Mouse (Mus musculus) neural tube, embryonic 15.5 days (tissue): Measurements from ENCODE around the gene Cmtm4. TPM values are rescaled to one million over a fixed set of nuclear protein-coding genes. Genes with fewer than 3 reads are reported as not detected.
A peak's percentile ranks its signal among the peaks of the same experiment; 100 is the strongest.

Source experiments
- ATAC-seq: fragments of 200-750 bp; cut with Nextera tagmentation; 2 replicates; pipeline ENCODE4 v1.8.0; 2017; ENCODE audit warnings: mild to moderate bottlenecking, moderate TSS enrichment, moderate library complexity; ENCODE audit not compliant: low FRiP score
- H3K27ac ChIP-seq: fragments of 300-500 bp; sonication (generic); replicated peaks from 2 replicates; pipeline ENCODE4 v1.5.1; 2015; ENCODE audit warnings: mild to moderate bottlenecking, inconsistent platforms
- H3K27me3 ChIP-seq: fragments of 300-500 bp; sonication (generic); replicated peaks from 2 replicates; pipeline ENCODE4 v1.6.1; 2015; ENCODE audit warnings: inconsistent platforms
- H3K36me3 ChIP-seq: fragments of 300-500 bp; sonication (generic); 2 replicates; pipeline ENCODE4 v1.6.1; 2015; ENCODE audit warnings: inconsistent platforms
- H3K4me1 ChIP-seq: fragments of 300-500 bp; sonication (generic); 2 replicates; pipeline ENCODE4 v1.6.1; 2015; ENCODE audit warnings: inconsistent platforms
- H3K4me2 ChIP-seq: fragments of 300-500 bp; sonication (generic); 2 replicates; pipeline ENCODE4 v1.6.1; 2015; ENCODE audit warnings: inconsistent platforms, mild to moderate bottlenecking, moderate library complexity
- H3K4me3 ChIP-seq: fragments of 300-500 bp; sonication (generic); replicated peaks from 2 replicates; pipeline ENCODE4 v1.5.1; 2015; ENCODE audit warnings: mild to moderate bottlenecking, inconsistent platforms
- H3K9ac ChIP-seq: fragments of 300-500 bp; sonication (generic); replicated peaks from 2 replicates; pipeline ENCODE4 v1.6.1; 2015; ENCODE audit warnings: mild to moderate bottlenecking, inconsistent platforms
- H3K9me3 ChIP-seq: fragments of 300-500 bp; sonication (generic); replicated peaks from 2 replicates; pipeline ENCODE4 v1.6.1; 2016; ENCODE audit warnings: inconsistent platforms
- WGBS: fragments of 180-500 bp; shearing (Covaris S2); methylation state at CpG from one replicate; pipeline ENCODE4 v1.1.7; 2015; ENCODE audit warnings: mixed read lengths; 5-methylcytosine and 5-hydroxymethylcytosine counted together
- polyA plus RNA-seq: library from polyadenylated mRNA; unstranded; fragments of >200 nt; fragmentation: Nextera tagmentation; extraction: Ambion mirVana; gene quantifications from 2 replicates; pipeline ENCODE4 v1.2.1, GENCODE M21; 2015

Gene Cmtm4
- polyA plus RNA-seq, 1 experiment from 2014 or later, result 2.4 TPM

DNA sequence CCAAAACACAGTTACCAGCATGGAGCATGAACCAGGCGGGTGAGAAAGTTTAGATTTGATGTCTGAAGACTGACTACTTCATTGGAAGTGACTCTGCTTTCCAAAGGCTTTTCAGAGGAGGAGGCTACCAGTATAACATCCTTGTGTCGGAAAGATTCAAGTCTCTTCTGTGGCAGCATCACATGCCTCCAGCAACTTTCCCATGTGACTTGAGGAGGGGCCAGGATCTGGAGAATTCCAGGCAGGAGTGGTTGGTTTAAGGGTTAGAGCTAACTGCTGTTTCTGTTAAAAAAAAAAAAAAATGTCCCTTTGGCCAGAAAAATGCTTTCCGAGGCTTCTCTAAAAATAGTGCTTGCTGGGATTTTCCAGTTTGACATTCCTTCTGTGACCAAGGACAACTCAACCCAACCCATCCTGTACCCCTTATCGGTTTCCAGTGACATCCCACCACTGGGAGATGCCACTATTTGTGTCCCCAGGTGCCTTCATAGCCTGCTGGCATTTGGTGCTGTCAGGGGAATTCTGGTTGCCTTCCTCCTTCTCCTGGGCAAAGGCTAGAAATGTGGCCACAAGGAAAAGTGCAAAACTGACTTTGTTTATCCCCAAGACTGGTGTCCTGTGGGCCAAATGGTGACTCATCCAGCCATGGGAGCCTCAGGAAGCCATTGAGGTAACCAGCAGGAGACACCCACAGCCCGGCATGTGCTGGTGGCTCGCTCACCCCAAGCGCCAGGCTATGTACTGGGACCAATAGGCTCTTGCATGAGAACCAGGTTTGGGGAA, 12.9 kb upstream of the Cmtm4 start:
- Histone ChIP-seq H3K9ac (no peak overlapping the region), H3K4me3 (no peak overlapping the region), H3K27ac (no peak overlapping the region), H3K4me1 (no peaks in the 10 kb centered on the region), H3K27me3 (no peaks in the 10 kb centered on the region), H3K9me3 (no peaks in the 10 kb centered on the region), H3K36me3 (no peaks in the 10 kb centered on the region), H3K4me2 (no peak overlapping the region)
- 89% methylated on average over 7 of the region's 7 CpGs for WGBS
- ATAC-seq, result no peak

GRCm38 (mm10) chr8:104406340-104407128, 10.9 kb upstream of the Cmtm4 start:
- Histone ChIP-seq H3K36me3 (no peaks in the 10 kb centered on the region), H3K9ac (no peak overlapping the region), H3K4me2 (no peak overlapping the region), H3K4me3 (no peak overlapping the region), H3K9me3 (no peaks in the 10 kb centered on the region), H3K4me1 (no peaks in the 10 kb centered on the region), H3K27ac (no peak overlapping the region), H3K27me3 (no peaks in the 10 kb centered on the region)
- ATAC-seq, result no peak
- 84% methylated on average over 6 of the region's 6 CpGs for WGBS

DNA sequence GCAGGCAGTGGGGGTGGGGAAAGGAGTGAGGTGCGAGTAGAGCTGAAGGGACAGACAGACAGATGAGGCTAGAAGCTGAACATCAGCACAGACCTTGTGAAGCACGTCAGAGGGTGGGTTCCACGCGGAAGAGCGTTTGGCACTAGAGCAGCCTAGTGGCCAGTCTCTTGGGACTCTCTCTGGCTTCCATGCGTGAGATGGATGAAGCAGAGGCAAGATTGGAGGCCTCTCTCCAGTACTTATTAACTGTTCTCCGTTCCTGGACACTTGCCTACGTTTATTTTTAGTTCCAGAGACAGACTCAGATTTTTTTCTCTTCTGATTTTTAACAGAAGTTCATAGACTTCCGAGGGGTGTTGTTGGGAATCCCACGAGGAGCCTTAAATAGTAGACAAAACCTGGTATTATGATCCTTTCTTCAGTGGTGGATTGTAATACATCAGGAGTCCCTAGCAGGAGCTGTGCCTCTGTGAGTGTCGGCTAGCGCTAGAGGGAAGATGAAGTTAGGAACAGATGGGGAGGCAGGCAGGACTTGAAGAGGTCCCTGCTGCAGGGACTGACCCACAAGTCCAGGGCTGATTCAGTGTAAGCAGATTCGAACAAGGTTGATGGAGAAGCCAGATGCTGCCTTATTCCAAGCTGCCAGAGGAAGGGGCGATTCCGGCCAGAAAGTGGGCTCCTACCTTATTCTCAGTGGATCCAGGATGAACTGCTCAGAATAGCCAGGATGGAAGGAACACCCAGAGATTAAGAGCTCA, 10.0 kb upstream of the Cmtm4 start:
- Histone ChIP-seq H3K4me3 (no peak overlapping the region), H3K9ac (no peak overlapping the region), H3K27ac (0 out of 2 replicates have a peak overlapping the region, but pooled peaks have one; percentile 28), H3K36me3 (no peaks in the 10 kb centered on the region), H3K4me2 (no peak overlapping the region), H3K4me1 (no peaks in the 10 kb centered on the region), H3K9me3 (no peaks in the 10 kb centered on the region), H3K27me3 (no peaks in the 10 kb centered on the region)
- no peak for ATAC-seq
- 76% methylated on average over 15 of the region's 15 CpGs for WGBS

DNA sequence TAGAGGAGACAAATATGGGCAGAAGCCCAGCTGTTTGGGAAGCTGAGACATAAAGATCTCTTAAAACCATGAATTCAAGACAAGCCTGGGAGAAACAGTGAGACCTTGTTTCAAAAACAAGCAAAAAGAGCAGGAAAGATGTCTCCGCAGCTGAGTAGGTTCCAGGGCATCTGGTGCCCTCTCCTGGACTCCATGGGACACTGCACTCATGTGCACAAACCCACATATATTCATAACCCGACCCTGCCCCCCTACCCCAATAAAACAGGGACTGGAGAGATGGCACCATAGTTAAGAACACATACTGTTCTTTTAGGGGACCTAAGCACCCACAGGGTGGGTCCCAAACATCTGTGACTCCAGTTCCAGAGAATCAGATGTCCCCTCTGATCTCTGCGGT, 8.0 kb upstream of the Cmtm4 start:
- Histone ChIP-seq H3K27me3 (no peaks in the 10 kb centered on the region), H3K9ac (no peak overlapping the region), H3K4me2 (no peak overlapping the region), H3K9me3 (no peaks in the 10 kb centered on the region), H3K4me3 (no peak overlapping the region), H3K4me1 (no peaks in the 10 kb centered on the region), H3K27ac (no peak overlapping the region), H3K36me3 (no peaks in the 10 kb centered on the region)
- no peak for ATAC-seq
- WGBS, result 73% methylated on average over 3 of the region's 3 CpGs

DNA sequence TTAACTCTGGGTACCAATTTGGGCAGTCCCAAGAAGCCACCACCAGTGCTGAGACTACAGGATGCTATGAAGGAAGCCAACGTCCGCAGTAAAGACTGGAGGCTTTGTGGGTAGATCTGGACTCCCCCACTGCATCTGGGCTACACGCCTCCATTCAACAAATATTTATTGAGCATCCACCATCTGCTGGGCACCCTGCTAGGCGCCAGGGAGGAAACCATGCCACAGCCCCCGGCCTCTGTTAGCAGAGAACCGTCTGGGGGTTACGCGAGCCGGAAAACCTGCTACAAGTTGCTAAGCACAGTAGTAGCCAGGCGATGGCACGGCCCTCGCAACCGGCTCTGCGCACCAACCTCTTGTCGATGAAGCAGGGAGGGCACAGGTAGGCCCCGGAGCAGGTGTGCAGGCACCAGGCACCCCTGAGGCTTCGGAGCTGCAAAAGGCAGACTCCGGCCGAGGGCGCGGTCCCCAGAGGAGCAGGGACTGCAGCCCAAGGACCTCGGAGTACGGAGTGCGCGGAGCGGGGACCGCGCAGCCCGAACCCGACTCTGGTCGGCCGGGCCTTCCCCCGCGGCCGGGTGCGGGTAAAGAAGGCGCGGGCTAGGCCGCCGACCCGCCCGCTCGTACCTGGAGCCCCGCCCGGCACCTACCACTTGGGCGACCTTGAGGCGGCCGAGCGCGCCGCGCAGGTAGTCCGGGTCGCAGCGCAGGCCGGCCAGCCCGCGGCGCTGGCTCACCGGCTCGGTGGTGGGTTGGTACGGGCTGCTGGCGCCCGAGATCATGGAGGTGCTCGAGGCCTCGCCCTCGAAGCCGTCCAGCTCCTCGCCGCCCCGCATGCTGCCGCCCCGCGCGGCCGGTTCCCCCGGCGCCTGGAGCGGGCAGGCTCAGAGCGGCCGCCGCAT, 555 bp downstream of the Cmtm4 start:
- Histone ChIP-seq H3K4me2 (peak overlapping the region; percentile 87), H3K9ac (peak overlapping the region; percentile 86), H3K27ac (peak overlapping the region; percentile 87), H3K9me3 (0 out of 2 replicates have a peak, but pooled peaks cover 5% of the 10 kb centered on the region), H3K4me3 (peak overlapping the region; percentile 87), H3K27me3 (no peaks in the 10 kb centered on the region), H3K36me3 (no peaks in the 10 kb centered on the region), H3K4me1 (peaks cover 24% of the 10 kb centered on the region)
- ATAC-seq, result peak; percentile 78
- WGBS, result under 1% methylated on average over 82 of the region's 82 CpGs

GRCm38 (mm10) chr8:104393767-104394166, 1.8 kb downstream of the Cmtm4 start:
- Histone ChIP-seq H3K4me1 (peaks cover 24% of the 10 kb centered on the region), H3K36me3 (no peaks in the 10 kb centered on the region), H3K27ac (no peak overlapping the region), H3K9me3 (0 out of 2 replicates have a peak, but pooled peaks cover 5% of the 10 kb centered on the region), H3K9ac (peak overlapping the region; percentile 86; the same call in 1 of the 2 replicates), H3K4me3 (peak overlapping the region; percentile 87), H3K4me2 (peak overlapping the region; percentile 87), H3K27me3 (no peaks in the 10 kb centered on the region)
- 85% methylated on average over 6 of the region's 6 CpGs for WGBS
- no peak for ATAC-seq

DNA sequence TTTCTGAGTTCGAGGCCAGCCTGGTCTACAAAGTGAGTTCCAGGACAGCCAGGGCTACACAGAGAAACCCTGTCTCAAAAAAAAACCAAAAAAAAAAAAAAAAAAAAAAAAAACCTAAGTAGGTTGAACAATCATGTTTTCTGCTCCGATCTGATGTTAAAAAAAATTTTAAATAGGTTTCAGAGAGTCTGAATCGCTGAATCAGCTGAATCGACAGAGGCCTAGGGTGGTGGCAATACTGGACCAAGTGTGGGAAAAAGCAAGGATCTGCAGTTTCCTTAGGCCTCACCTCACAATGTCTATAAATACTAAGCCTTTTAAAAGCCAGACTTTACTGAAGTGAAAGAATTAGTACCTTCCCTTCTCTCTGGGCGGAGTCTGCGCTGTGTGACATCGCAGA, 2.5 kb downstream of the Cmtm4 start:
- no peak for ATAC-seq
- WGBS, result 98% methylated on average over 7 of the region's 7 CpGs
- no peak overlapping the region for H3K9ac ChIP-seq
- peaks cover 24% of the 10 kb centered on the region for H3K4me1 ChIP-seq
- no peak overlapping the region for H3K4me3 ChIP-seq
- H3K4me2 ChIP-seq, result peak overlapping the region; percentile 87; the same call in 1 of the 2 replicates
- no peaks in the 10 kb centered on the region for H3K27me3 ChIP-seq
- no peak overlapping the region for H3K27ac ChIP-seq
- 0 out of 2 replicates have a peak, but pooled peaks cover 4% of the 10 kb centered on the region for H3K9me3 ChIP-seq
- no peaks in the 10 kb centered on the region for H3K36me3 ChIP-seq

DNA sequence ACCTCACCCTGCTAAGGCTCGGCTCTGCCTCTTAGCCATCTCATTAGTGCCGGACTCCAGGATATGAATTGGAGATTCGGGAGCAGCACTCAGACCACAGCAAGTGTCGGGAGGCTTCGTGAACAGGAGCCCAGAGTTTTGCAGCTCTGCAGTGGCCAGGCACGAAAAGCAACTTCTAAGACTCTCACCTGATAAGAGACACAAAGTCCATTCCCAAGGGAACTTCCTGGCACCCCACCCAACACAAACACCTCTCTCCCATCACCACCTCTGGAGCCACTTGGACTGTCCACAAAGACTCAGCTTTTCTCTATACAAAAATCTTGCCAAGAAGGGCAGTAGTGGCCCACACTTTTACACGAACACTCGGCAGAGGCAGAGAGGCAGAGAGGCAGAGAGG, 5.4 kb downstream of the Cmtm4 start:
- no peak overlapping the region for H3K4me3 ChIP-seq
- ATAC-seq, result no peak
- H3K4me1 ChIP-seq, result peaks cover 42% of the 10 kb centered on the region
- H3K36me3 ChIP-seq, result no peaks in the 10 kb centered on the region
- H3K27me3 ChIP-seq, result no peaks in the 10 kb centered on the region
- whole genome bisulfite sequencing, result 85% methylated on average over 8 of the region's 8 CpGs
- no peak overlapping the region for H3K27ac ChIP-seq
- no peaks in the 10 kb centered on the region for H3K9me3 ChIP-seq
- H3K9ac ChIP-seq, result no peak overlapping the region
- no peak overlapping the region for H3K4me2 ChIP-seq

GRCm38 (mm10) chr8:104387980-104388379, 7.6 kb downstream of the Cmtm4 start:
- H3K4me2 ChIP-seq, result no peak overlapping the region
- no peaks in the 10 kb centered on the region for H3K27me3 ChIP-seq
- no peaks in the 10 kb centered on the region for H3K9me3 ChIP-seq
- no peak overlapping the region for H3K9ac ChIP-seq
- no peaks in the 10 kb centered on the region for H3K36me3 ChIP-seq
- H3K27ac ChIP-seq, result no peak overlapping the region
- peaks cover 30% of the 10 kb centered on the region for H3K4me1 ChIP-seq
- 82% methylated on average over 2 of the region's 2 CpGs for WGBS
- H3K4me3 ChIP-seq, result no peak overlapping the region
- no peak for ATAC-seq

DNA sequence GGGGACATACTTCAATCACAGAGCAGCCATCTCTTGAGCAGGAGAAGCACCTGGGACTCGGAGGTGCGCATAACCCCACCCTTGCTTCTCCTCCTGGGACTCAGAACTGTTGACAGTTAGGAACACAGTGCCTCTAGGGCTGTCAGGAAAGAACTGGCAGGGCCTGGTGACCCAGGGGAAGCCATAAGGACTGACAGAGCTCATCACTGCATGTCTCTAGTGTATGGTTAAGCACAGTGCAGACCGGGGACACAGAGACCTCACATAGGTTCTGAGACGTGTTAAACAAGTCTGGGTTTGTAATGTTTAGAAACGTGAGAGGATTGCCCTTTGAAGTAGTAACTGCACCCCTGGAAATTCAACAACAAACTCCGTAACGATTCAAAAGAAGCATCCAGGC, 8.1 kb downstream of the Cmtm4 start:
- Histone ChIP-seq H3K4me1 (peaks cover 35% of the 10 kb centered on the region), H3K9me3 (no peaks in the 10 kb centered on the region), H3K27me3 (no peaks in the 10 kb centered on the region), H3K9ac (no peak overlapping the region), H3K36me3 (no peaks in the 10 kb centered on the region), H3K4me3 (no peak overlapping the region), H3K4me2 (no peak overlapping the region), H3K27ac (no peak overlapping the region)
- 63% methylated on average over 7 of the region's 7 CpGs for WGBS
- ATAC-seq, result no peak

GRCm38 (mm10) chr8:104386693-104387092, 8.9 kb downstream of the Cmtm4 start:
- no peak overlapping the region for H3K4me3 ChIP-seq
- no peak overlapping the region for H3K4me2 ChIP-seq
- no peaks in the 10 kb centered on the region for H3K27me3 ChIP-seq
- no peak for ATAC-seq
- H3K9me3 ChIP-seq, result no peaks in the 10 kb centered on the region
- no peak overlapping the region for H3K27ac ChIP-seq
- WGBS, result 22% methylated on average over 4 of the region's 4 CpGs
- H3K36me3 ChIP-seq, result no peaks in the 10 kb centered on the region
- no peak overlapping the region for H3K9ac ChIP-seq
- peaks cover 41% of the 10 kb centered on the region for H3K4me1 ChIP-seq
